Mouse (Mus musculus) heart, embryonic 13.5 days (tissue): ENCODE measurements around the gene Ugp2. TPM values are rescaled to one million over a fixed set of nuclear protein-coding genes. Genes with fewer than 3 reads are reported as not detected.

ENCODE experiments used
- ATAC-seq: fragments of 200-750 bp; cut with Nextera tagmentation; 2 replicates; pipeline ENCODE4 v1.8.0; 2017; ENCODE audit warnings: moderate TSS enrichment; ENCODE audit not compliant: insufficient number of reproducible peaks, low FRiP score, low TSS enrichment; ENCODE audit errors: extremely low read depth
- H3K27ac ChIP-seq: fragments of 300-500 bp; sonication (generic); replicated peaks from 2 replicates; pipeline ENCODE4 v1.5.1; 2015; ENCODE audit warnings: moderate library complexity, mild to moderate bottlenecking, inconsistent platforms
- H3K27me3 ChIP-seq: fragments of 300-500 bp; sonication (generic); replicated peaks from 2 replicates; pipeline ENCODE4 v1.6.1; 2015; ENCODE audit warnings: mild to moderate bottlenecking, inconsistent platforms
- H3K36me3 ChIP-seq: fragments of 300-500 bp; sonication (generic); 2 replicates; pipeline ENCODE4 v1.6.1; 2015; ENCODE audit warnings: mild to moderate bottlenecking, inconsistent platforms
- H3K4me1 ChIP-seq: fragments of 300-500 bp; sonication (generic); 2 replicates; pipeline ENCODE4 v1.6.1; 2015; ENCODE audit warnings: inconsistent platforms
- H3K4me2 ChIP-seq: fragments of 300-500 bp; sonication (generic); 2 replicates; pipeline ENCODE4 v1.6.1; 2015; ENCODE audit warnings: inconsistent platforms, mild to moderate bottlenecking, moderate library complexity
- H3K4me3 ChIP-seq: fragments of 300-500 bp; sonication (generic); 2 replicates; pipeline ENCODE4 v1.5.1; 2015; ENCODE audit warnings: moderate library complexity, mild to moderate bottlenecking, inconsistent platforms
- H3K9ac ChIP-seq: fragments of 300-500 bp; sonication (generic); 2 replicates; pipeline ENCODE4 v1.6.1; 2015; ENCODE audit warnings: inconsistent platforms, mild to moderate bottlenecking, moderate library complexity
- H3K9me3 ChIP-seq: fragments of 300-500 bp; sonication (generic); 2 replicates; pipeline ENCODE4 v1.6.1; 2016; ENCODE audit warnings: inconsistent platforms
- WGBS: fragments of 180-500 bp; shearing (Covaris S2); methylation state at CpG from one replicate; pipeline ENCODE4 v1.1.7; 2015; ENCODE audit warnings: mixed read lengths; 5-methylcytosine and 5-hydroxymethylcytosine counted together
- polyA plus RNA-seq: library from polyadenylated mRNA; unstranded; fragments of >200 nt; fragmentation: Nextera tagmentation; extraction: Ambion mirVana; gene quantifications from 2 replicates; pipeline ENCODE4 v1.2.1, GENCODE M21; 2015

The Ugp2 gene
- polyA plus RNA-seq, 1 experiment from 2014 or later = 168 TPM

DNA sequence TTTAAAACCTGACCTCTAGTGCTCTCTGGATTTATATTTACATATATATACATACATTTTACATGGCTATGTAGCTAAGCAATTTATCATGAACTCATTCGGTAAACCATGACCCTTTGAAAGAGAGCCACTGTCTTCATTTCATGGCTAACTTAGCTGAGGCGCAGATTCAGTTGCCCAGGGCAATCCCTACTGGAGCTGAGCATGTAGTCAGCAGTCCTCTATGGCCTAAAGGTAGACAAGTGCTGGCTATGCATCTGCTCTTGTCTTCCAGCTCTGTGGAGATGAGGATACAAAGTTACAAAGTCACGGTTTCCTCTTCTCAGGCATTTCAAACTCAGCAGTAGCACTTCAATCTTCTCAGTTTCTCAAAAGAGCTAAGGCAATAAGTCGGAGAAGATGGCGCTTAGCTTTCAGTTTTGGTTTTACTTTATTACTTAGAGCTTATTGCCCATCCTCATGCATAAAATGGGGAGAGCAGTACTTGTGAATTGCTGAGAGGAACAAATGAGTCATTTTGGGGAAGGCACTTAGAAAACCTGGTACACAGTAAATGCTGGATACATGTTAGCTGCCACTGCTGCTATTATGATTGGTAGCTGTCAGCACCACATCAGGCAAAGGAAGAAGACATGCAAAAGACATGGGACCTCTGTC is 38.2 kb downstream of the Ugp2 start:
- no peaks in the 10 kb centered on the region for H3K27me3 ChIP-seq
- ATAC-seq = no peak
- H3K4me2 ChIP-seq = no peak overlapping the region
- no peaks in the 10 kb centered on the region for H3K9me3 ChIP-seq
- 91% methylated on average over 5 of the region's 5 CpGs for WGBS
- H3K4me3 ChIP-seq = no peak overlapping the region
- H3K9ac ChIP-seq = no peak overlapping the region
- peaks cover 68% of the 10 kb centered on the region for H3K36me3 ChIP-seq
- peaks cover under 1% of the 10 kb centered on the region; the same call in 1 of the 2 replicates for H3K4me1 ChIP-seq
- H3K27ac ChIP-seq = no peak overlapping the region

DNA sequence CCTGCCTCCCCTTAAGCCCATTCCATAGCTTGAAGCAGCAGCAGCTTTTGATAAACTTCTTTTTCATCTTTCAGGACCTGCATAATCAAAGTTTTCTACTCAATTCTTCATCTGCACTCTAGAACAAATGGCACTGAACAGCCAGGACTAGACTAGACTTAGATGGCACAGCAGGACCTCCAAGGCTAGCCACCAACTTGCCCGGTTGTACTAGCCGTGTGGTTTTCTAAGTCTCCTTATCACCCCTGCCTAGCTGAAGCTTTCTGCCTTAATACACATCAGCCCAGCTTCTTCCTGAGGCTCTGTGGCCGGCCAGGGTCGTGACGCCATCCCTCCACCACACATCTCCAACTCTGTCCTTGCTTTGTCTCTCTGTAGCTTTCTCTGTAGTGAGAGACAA is 42.9 kb downstream of the Ugp2 start:
- peaks cover 90% of the 10 kb centered on the region for H3K36me3 ChIP-seq
- no peak for ATAC-seq
- H3K4me1 ChIP-seq = no peaks in the 10 kb centered on the region
- WGBS = 67% methylated on average over 5 of the region's 5 CpGs
- no peak overlapping the region for H3K4me3 ChIP-seq
- no peak overlapping the region for H3K4me2 ChIP-seq
- H3K9me3 ChIP-seq = no peaks in the 10 kb centered on the region
- H3K9ac ChIP-seq = no peak overlapping the region
- no peaks in the 10 kb centered on the region for H3K27me3 ChIP-seq
- no peak overlapping the region for H3K27ac ChIP-seq

DNA sequence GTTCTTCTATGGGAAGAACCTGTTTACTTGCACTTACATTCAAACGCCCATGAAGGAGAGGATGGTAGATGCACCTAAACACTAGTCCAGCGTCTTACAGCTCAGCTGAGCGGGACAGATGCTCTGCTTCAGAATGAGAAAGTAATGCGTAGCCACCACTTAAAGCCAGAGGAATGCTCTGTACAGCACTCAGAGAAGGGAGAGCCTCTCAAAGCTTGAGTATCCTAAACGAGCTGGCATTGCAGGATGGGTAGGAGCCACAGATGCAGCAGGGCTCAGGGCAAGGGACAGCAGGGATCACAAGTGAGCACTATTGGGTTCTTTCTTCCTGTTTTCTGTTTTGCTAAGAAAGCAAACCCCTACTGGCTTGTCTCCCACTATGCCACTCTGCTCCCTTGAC is 43.5 kb downstream of the Ugp2 start:
- no peak overlapping the region for H3K27ac ChIP-seq
- no peak for ATAC-seq
- no peaks in the 10 kb centered on the region for H3K27me3 ChIP-seq
- no peak overlapping the region for H3K4me2 ChIP-seq
- H3K9ac ChIP-seq = no peak overlapping the region
- H3K36me3 ChIP-seq = peaks cover 88% of the 10 kb centered on the region
- no peak overlapping the region for H3K4me3 ChIP-seq
- no peaks in the 10 kb centered on the region for H3K4me1 ChIP-seq
- no peaks in the 10 kb centered on the region for H3K9me3 ChIP-seq
- 83% methylated on average over 5 of the region's 5 CpGs for WGBS

DNA sequence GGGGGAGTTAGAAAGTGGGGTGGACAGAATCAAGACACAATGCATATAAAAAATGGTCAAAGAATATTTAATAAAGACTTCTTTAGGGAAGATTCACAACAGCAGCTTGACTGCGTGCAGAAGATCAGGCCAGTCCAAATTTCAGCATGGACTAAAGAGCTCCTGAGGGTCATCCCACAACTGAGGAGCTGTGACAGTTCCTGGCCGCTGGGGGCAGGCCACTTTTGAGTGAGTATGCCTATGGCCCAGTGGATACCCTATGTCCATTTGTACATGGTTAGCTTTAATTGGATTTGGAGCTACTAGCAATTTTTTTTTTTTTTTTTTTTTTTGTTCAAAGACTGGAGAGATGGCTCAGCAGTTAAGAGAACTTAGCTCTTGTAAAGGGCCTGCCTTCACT is 44.2 kb downstream of the Ugp2 start:
- no peak overlapping the region for H3K4me3 ChIP-seq
- H3K36me3 ChIP-seq = peaks cover 88% of the 10 kb centered on the region
- H3K27me3 ChIP-seq = no peaks in the 10 kb centered on the region
- 56% methylated on average over 2 of the region's 2 CpGs for WGBS
- H3K9ac ChIP-seq = no peak overlapping the region
- H3K27ac ChIP-seq = no peak overlapping the region
- H3K4me1 ChIP-seq = no peaks in the 10 kb centered on the region
- no peak overlapping the region for H3K4me2 ChIP-seq
- H3K9me3 ChIP-seq = no peaks in the 10 kb centered on the region
- no peak for ATAC-seq

DNA sequence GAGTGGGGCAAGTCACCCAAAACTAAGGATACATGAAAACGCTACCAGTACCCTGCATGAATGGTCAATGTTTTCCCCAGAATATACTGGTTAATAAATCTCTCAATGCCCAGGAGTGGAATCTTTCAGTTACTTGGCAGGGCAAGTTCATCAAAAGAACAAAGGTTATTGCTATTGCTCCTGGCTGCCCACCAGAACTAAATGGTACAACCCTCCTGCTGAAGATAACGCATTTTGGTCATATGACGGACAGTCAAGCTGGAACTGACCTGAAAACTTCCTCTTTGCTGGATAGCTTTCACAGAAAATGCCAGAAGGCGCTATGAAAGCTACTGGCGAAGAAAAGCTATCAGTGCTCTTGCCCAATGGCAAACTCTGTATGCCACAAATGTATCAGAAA is 45.2 kb downstream of the Ugp2 start:
- WGBS = 91% methylated on average over 5 of the region's 5 CpGs
- Histone ChIP-seq H3K4me2 (no peak overlapping the region), H3K4me1 (peaks cover 7% of the 10 kb centered on the region), H3K9me3 (no peaks in the 10 kb centered on the region), H3K4me3 (no peak overlapping the region), H3K36me3 (peaks cover 88% of the 10 kb centered on the region), H3K9ac (no peak overlapping the region), H3K27me3 (no peaks in the 10 kb centered on the region), H3K27ac (no peak overlapping the region)
- no peak for ATAC-seq

DNA sequence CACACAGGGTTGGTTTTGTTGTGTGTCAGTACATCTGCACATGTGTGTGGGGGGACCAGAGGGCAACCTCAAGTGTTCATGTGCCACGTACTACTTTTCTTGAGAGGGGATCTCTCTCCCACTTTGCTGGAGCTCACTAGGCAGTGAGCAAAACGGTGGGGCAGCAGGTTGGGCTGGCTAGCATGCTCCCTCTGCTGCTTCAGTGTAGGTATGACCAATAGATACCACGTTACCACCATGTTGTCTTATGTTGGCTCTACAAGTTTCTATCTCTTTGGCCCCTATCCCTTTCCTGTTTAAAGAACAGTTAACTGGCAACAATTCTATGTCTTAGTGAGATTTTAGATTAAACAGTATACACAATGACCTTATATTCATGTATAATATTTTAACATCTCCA is 48.7 kb downstream of the Ugp2 start:
- Histone ChIP-seq H3K9ac (no peak overlapping the region), H3K27me3 (no peaks in the 10 kb centered on the region), H3K4me1 (peaks cover 10% of the 10 kb centered on the region), H3K9me3 (no peaks in the 10 kb centered on the region), H3K4me2 (no peak overlapping the region), H3K27ac (no peak overlapping the region), H3K36me3 (peaks cover 79% of the 10 kb centered on the region), H3K4me3 (no peak overlapping the region)
- WGBS = 66% methylated on average over 3 of the region's 3 CpGs
- no peak for ATAC-seq

DNA sequence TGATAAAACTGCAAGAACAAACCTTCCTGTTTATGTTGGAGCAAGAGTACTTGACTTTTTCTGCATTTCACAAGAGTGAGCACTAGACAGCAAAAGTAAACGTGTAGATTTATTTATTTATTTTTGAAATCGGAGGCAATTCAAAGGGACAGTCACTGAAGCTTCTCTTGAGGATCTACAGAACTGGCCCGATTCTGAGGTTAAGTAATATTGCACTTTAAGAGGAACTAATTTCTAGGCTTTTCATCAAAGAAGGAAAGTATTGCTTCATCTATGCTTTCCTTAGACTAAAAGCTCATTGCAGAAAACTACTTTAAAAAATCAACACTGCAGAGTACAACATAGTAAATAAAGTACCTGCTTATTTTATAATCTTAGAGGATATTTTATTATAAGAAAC is 49.4 kb downstream of the Ugp2 start:
- H3K36me3 ChIP-seq = peaks cover 77% of the 10 kb centered on the region
- no peak overlapping the region for H3K9ac ChIP-seq
- H3K4me1 ChIP-seq = peaks cover 10% of the 10 kb centered on the region
- WGBS = 48% methylated on average over 3 of the region's 3 CpGs
- no peaks in the 10 kb centered on the region for H3K27me3 ChIP-seq
- H3K4me3 ChIP-seq = no peak overlapping the region
- no peak overlapping the region for H3K4me2 ChIP-seq
- no peak overlapping the region for H3K27ac ChIP-seq
- ATAC-seq = no peak
- no peaks in the 10 kb centered on the region for H3K9me3 ChIP-seq

DNA sequence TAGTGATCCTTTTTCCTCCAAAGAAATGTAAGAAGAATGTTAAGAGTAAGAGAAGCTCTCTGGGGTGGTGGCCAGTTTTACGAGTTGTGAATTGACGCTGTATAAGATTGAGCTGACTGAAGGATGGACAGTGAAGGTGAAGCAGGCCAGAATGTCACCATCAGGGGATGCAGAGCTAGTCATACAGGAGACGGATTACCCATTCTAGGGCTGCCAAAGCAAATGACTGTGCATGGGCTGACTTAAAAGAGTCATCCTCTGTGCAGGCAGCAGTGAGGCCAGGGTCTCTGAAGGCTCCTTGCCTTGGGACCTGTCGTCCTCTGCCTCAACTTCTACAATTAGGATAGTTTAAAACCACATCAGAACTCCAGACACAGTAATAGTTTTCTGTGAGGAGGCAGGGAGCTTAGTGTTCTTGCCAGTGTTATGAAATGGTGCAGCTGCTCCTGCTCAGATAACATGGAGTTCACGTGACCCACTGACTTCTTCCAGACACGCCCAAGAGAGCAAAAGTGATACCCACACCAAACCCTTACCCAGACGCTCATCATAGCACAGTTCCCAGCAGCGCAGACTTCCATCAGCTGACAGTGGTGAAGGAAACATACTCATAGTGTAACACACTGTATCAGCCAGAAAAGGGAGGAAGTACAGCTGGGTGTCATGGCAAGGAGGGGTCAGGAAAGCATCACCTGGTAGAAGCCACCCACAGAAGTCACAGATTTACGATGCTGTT is 56.9 kb downstream of the Ugp2 start:
- no peaks in the 10 kb centered on the region for H3K9me3 ChIP-seq
- WGBS = 71% methylated on average over 9 of the region's 9 CpGs
- H3K4me3 ChIP-seq = no peak overlapping the region
- ATAC-seq = no peak
- peaks cover 74% of the 10 kb centered on the region for H3K36me3 ChIP-seq
- no peak overlapping the region for H3K27ac ChIP-seq
- no peak overlapping the region for H3K4me2 ChIP-seq
- H3K4me1 ChIP-seq = no peaks in the 10 kb centered on the region; the same call in 1 of the 2 replicates
- H3K9ac ChIP-seq = no peak overlapping the region
- no peaks in the 10 kb centered on the region for H3K27me3 ChIP-seq

DNA sequence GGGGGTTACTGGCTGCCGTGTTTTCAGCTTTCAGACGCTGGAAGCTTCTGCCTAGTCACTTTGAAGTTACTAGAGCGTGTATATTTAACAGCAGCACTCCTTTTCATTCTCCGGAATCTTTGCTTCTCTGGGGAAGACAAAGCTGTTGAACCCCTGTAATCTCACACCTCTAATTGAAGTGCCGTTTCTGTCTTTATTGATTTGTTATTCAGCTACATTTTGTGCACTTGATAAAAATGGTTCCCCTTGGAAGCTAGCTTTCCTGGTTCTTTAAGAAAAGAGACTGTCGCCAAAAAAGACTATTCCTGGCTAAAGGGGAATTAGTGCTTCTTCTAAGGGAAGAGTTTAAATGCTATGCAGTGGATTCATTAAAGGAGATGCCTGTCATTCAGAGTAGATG is 61.5 kb downstream of the Ugp2 start:
- WGBS = 52% methylated on average over 6 of the region's 6 CpGs
- Histone ChIP-seq H3K9ac (no peak overlapping the region), H3K27me3 (no peaks in the 10 kb centered on the region), H3K36me3 (peaks cover 67% of the 10 kb centered on the region), H3K4me1 (peaks cover 7% of the 10 kb centered on the region), H3K4me2 (no peak overlapping the region), H3K27ac (no peak overlapping the region), H3K9me3 (no peaks in the 10 kb centered on the region), H3K4me3 (no peak overlapping the region)
- ATAC-seq = no peak

DNA sequence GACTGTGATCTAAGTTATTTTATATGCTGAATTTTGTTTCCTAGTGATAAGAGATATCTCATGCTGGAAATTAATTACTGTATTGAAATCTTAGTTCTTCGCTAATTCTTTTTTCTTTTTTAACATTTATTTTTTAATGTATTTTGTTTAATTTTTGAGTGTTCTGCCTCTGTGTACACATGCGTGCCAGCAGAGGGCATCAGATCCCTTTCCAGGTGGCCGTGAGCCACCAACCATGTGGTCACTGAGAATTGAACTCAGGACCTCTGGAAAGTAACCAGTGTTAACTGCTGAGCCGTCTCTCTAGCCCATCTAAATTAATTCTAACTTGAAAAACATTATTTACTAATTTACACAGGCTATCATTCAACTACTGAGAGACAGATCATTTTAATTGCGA is 62.9 kb downstream of the Ugp2 start:
- H3K9ac ChIP-seq = no peak overlapping the region
- H3K4me3 ChIP-seq = no peak overlapping the region
- H3K4me2 ChIP-seq = no peak overlapping the region
- no peak overlapping the region for H3K27ac ChIP-seq
- H3K27me3 ChIP-seq = no peaks in the 10 kb centered on the region
- ATAC-seq = no peak
- peaks cover 7% of the 10 kb centered on the region; the same call in 1 of the 2 replicates for H3K4me1 ChIP-seq
- no peaks in the 10 kb centered on the region for H3K9me3 ChIP-seq
- 83% methylated on average over 5 of the region's 5 CpGs for WGBS
- peaks cover 62% of the 10 kb centered on the region for H3K36me3 ChIP-seq

DNA sequence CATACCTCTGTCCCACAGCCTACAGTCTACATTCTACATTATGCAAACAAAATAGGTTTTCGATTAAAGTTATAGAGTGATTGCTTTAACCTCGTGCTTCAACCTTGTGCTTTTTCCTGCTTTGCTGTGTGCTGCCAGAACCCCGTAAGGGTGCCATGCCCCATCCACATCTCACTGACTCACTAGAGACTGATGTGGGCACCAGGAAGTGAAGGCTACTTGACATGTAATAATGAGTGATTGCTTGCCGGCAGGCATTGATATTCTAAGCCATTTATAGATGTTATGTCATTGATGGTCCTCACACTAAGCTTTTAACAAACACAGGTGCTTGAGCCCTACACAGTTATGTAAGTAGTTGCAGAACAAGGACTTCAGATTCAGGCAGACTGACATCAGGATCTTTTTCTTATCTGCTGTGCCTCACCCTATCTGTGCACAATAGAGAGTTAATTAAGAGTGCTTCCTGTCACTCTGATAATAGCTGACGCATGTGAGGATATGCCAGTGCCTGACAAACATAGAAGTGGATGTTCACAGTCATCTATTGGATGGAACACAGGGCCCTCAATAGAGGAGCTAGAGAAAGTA is 63.8 kb downstream of the Ugp2 start:
- peaks cover 7% of the 10 kb centered on the region; the same call in 1 of the 2 replicates for H3K4me1 ChIP-seq
- ATAC-seq = no peak
- peaks cover 59% of the 10 kb centered on the region for H3K36me3 ChIP-seq
- H3K4me2 ChIP-seq = no peak overlapping the region
- H3K27ac ChIP-seq = no peak overlapping the region
- WGBS = 57% methylated on average over 5 of the region's 5 CpGs
- no peak overlapping the region for H3K9ac ChIP-seq
- no peaks in the 10 kb centered on the region for H3K27me3 ChIP-seq
- H3K9me3 ChIP-seq = no peaks in the 10 kb centered on the region
- H3K4me3 ChIP-seq = no peak overlapping the region
